Mouse (Mus musculus): ENCODE data around the gene Fibcd1.
A peak's percentile ranks its signal among the peaks of the same experiment; 100 is the strongest.

Gene Fibcd1

DNA sequence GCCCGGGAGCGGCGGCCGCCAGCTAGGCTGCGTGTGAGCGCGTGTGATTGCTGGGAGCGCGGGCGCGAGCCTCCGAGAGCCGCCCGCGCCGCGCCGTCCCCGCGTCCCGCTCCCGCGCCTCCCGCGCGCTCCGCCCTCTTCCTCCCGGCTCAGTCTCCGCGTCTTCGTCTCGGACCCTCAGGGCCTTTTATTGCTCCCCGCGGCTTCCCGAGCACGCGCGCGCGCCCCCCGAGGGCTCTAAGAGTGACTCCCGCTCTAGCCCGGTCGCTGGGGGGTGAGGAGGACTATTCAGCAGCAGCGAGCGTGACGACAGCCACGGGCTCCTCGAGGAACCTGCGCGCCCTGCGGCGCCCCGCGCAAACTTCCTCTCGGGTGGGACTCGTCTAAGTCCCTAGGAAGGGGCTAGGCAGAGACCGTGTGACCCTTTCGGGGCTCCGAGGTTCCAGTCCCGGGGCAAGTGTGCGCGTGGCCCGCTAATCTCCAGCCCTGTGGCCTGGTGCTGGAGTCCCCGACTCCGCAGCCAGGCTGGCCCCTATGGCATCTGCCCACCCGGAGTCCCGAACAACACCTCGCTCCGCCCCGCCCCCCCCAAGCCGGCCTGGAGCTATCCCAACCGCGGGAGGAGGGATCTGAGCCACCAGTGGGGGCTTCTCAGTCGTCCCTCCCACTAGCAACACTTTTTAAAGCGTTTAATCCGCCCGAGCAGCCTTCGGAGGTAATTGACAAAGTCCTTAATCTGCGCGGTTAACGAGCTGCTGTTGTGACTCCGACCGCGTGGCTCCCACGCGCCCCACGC is at the start of gene Fibcd1:
Gene Fibcd1, minus strand, starts transcription at position 110 of the 796 bp plus-strand sequence.
- no peak for DNase-seq (ENCODE audit: low spot score)

GRCm38 (mm10) chr2:31894221-31894870 is 48.5 kb upstream of the Fibcd1 start:
- no peak for DNase-seq (ENCODE audit: low spot score)

DNA sequence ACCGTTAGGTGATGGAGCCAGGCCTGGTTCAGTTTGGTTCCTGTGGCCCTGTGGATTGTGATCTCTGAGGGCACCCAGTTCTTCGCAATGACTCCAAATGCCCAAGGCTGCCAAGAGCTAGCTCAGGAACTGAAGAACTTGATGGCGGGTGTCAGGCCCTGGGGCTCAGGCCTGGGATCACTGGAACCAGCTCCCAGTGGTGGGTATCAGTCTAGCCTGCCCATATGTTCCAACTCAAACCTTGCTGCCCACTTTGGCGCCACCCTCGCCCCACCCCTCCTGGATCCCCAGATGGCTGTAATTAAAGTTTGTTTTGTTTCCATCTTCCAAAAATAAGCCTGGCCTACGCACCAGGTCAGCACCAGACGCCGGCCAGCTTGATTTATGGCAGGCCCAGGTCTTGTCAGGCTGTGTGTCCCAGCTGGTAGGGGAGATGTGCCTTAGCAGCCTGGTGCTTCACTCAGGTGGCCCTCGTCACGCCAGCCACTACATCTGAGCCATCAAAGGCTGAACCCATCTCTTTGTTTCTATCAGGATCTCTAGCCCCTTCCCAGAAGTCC is 47.4 kb upstream of the Fibcd1 start:
- no peak for DNase-seq (ENCODE audit: low spot score)

DNA sequence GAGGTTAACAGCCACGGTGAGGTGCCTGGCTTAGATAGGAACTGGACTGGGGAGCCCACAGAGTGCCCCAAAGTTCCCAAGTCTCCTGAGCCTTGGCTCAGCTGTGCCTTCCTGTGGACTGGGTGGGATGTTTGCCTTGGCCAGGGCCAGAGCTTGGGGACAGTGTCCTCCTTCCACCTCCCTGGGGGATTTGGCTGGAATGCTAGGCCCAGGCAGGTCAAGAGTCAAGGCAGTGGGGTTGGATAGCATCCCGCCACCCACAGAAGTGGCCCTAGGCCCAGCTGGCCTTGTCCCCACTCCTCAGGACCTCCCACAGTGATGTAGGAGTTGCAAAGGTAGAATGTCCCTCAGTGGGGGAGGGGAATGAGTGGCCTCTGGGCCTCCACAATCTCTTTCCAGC is 45.4 kb upstream of the Fibcd1 start:
- DNase-seq (ENCODE audit: low spot score), result no peak

- DNase-seq (ENCODE audit: low spot score), result no peak
Observed at GRCm38 (mm10) chr2:31888871-31889270, 43.1 kb upstream of the Fibcd1 start.

DNA sequence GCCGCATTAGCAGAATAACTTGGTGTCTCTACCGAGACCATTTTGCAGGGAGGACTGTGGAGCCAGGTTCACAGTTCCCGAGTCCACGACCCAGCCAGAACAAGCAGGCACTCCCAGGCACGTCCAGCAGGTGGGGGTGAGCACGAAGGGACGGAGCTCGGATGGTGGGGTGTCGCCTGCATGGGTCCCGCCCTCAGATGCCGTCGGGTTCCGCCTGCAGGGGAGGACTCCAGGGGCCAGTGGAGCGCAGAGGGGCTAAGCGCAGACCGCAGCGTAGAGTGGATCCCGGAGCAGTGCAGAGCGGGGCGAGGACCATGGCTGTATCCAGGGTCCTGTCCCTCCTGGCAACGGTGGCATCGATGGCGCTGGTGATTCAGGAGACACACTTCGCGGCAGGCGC is 41.2 kb upstream of the Fibcd1 start, which contains the start of gene Lamc3:
Gene Lamc3, plus strand, starts transcription at position 262 of the 400 bp plus-strand sequence.
- DNase-seq (ENCODE audit: low spot score), result no peak

DNA sequence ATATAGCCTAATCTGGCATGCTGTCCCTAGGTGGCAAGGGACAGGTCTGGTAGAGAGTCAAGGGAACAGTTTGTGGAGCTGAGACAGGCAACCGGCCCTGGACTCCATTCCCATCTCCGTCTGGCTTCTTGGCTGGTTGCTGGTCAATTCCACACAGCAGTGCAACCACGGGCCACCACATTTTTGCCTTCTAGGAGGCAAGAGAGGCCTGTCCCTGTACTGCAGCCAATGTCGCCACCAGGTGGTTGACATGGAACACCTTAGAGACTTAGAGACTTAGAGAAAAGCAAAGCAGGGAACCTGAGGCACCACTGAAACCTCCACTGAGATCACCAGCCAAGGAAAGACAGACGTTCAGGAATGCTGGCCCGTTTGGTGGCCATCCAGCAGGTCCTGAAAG is 39.0 kb upstream of the Fibcd1 start:
- peak; percentile 22 for DNase-seq (ENCODE audit: low spot score)

DNA sequence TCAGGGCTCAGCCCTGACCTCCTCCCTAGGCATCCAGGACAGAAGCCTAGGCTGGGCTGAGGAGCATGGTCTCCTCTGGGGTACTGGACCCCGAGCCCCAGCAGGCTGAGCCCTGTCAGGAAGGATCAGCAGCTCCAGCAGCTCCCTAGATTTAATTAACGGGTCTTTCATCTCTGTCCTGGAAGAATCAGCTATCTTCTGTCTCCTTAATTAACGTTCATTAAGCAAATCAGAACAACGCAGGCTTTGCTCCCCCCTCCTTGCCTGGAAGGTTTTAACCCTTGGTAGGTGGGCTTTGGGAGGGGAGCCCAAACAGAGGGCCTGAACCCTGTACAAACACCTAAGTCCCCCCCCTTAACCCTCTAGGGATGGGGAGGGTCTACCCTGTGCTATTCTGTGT is 37.3 kb upstream of the Fibcd1 start:
- no peak for DNase-seq (ENCODE audit: low spot score)

GRCm38 (mm10) chr2:31880868-31881267 is 35.1 kb upstream of the Fibcd1 start:
- DNase-seq (ENCODE audit: low spot score), result no peak

GRCm38 (mm10) chr2:31878610-31879009 is 32.8 kb upstream of the Fibcd1 start:
- DNase-seq (ENCODE audit: low spot score), result no peak

DNA sequence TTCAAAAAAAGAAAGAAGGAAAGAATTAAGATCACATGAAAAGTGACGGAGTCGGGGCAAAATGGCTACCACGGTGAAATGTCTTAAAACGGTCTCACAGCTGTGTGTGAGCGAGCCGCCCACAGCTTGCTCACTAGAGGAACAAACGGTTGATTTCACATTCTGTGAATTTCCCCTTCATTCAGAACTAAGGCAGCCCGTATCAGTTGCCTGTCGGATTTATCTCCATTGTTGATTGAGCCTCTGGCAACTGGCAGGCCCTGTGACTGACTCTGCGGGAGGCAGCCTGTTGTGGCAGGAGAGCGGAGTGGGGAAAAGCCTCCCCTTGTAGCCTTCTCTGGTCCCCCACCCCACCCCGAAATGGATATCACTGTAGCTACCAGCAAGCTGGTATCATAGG is 30.6 kb upstream of the Fibcd1 start:
- DNase-seq (ENCODE audit: low spot score), result no peak

DNA sequence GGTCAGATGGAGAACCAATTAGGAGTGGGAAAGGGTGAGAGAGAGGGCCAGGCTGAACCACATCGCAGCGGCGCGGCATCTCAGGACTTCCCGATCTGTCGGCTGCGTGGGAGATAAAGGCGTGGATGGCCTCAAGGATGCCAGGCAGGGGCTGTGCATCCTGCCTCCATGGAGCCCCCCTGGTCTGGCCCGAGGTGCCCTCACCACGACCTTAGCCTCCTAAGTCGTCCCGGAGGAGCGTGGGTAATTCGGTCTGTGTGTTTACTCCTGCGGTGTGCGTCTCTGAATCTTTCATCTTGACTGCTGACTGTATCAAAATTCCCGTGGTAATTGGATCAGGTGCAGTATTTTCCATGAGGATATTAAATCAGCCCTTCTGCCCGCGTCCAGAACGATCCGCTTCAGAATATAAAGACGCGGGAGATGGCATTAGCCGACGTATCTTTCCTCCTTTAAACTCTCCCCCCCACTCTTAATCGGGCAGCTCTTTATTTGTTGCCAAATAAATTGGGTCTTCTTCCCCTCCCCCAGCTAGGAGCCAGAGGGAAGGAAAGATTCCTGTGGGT is 28.6 kb upstream of the Fibcd1 start:
- no peak for DNase-seq (ENCODE audit: low spot score)

DNA sequence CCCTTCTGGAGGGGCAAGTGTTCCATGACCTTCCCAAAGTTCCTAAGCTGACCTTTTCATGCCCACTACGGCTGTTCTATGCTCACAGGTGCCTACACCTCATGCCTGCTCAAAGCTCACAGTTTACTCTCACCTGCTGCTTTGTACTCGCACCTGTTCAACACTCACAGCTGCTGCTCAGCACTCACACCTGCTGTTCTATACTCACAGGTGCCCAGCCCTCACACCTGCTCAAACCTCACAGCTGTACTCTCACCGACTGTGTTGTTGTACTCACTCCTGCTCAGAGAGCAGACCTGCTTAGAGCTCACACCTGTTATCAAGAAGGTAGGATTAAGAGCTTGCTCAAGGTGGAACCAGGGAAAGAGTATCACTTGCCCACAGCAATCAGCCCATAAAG is 24.9 kb upstream of the Fibcd1 start:
- DNase-seq (ENCODE audit: low spot score), result no peak

- DNase-seq (ENCODE audit: low spot score), result no peak
Observed at GRCm38 (mm10) chr2:31869692-31870091, 23.9 kb upstream of the Fibcd1 start.

GRCm38 (mm10) chr2:31868538-31869164 is 22.8 kb upstream of the Fibcd1 start:
- DNase-seq (ENCODE audit: low spot score), result no peak

DNA sequence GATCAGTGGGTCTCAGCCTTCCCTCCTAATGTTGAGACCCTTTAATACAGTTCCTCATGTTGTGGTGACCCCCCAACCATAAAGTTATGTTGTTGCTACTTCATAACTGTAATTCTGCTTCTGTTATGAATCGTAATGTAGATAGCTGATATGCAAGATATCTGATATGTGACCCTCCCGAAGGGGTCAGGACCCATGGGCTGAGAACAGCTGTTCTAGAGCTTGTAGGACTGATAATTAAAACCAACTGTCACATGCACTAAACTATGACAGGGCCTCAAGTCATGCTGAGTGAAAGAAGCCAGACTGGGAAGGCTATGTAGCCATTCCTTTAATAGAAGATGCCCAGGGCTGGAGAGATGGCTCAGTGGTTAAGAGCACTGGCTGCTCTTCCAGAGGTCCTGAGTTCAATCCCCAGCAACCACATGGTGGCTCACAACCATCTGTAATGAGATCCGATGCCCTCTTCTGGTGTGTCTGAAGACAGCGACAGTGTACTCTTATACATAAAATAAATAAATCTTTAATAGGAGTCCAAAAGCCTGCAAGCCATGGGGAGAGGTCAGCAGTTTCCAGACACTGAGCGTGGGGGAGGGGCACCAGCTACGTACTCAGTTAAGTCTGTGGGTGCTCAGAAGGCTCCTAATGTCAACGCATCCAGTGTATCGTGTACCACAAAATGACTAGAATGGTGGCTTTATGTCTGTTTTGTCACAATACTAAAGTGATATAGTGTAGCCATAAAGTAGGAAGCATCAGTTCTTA is 22.1 kb upstream of the Fibcd1 start:
- DNase-seq (ENCODE audit: low spot score), result no peak

DNA sequence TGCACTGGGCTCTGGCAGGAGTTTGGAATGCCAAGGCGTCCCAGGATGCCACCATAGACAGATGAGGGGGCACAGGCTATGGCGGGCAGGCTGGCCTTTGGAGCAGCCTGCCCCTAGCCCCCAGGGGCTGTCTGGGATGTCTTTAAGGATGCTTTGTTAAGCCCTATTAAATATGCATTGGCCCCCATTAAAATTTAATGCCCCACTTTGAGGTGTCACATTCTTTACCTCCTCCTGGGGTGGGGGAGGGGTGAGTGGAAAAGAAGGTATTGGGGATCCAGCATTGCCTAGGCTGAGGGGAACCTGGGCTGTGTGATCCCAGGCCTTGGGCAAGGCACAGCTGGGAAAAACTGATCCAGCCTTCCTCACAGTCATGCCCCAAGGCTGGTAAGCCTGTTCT is 20.0 kb upstream of the Fibcd1 start:
- DNase-seq (ENCODE audit: low spot score), result no peak

DNA sequence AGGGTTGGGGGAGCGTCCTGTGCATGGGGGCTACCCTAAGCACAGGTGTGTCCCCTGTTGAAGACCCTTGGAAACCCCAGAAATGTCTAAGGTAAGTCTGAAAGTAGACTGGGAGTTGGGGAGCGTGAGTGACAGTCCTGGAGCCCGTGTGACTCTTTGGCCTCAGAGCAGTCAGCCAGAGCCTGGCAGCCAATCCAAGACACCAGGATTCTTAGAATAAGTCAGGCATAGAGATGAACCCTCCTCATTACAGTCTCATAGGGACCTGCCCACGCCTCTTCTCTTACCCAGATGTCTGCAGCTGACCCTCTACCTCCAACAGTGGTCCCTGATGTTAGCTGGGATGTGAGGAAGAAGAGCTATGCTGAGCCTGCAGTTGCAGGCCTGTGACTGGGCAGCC is 19.5 kb upstream of the Fibcd1 start:
- no peak for DNase-seq (ENCODE audit: low spot score)

- no peak for DNase-seq (ENCODE audit: low spot score)
Observed at GRCm38 (mm10) chr2:31864891-31865290, 19.1 kb upstream of the Fibcd1 start.

DNA sequence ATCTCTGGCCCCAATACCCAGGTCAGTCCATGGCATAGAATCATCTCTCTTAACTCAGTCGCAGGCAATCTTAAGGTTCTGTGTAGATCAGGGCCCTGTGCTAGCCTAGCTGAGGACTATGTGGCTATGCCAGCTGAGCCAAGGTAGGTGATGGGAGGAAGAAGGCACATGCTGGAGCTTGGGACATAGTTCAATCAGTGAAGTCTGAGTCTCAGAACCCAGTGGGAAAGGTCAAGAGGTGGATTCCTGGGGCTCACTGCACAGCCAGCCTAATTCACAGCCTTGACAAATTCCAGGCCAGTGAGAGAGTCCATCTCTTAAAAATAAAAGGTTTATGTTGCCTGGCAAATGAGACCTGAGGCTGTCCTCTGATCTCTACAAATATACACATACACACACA is 18.0 kb upstream of the Fibcd1 start:
- DNase-seq (ENCODE audit: low spot score), result no peak

DNA sequence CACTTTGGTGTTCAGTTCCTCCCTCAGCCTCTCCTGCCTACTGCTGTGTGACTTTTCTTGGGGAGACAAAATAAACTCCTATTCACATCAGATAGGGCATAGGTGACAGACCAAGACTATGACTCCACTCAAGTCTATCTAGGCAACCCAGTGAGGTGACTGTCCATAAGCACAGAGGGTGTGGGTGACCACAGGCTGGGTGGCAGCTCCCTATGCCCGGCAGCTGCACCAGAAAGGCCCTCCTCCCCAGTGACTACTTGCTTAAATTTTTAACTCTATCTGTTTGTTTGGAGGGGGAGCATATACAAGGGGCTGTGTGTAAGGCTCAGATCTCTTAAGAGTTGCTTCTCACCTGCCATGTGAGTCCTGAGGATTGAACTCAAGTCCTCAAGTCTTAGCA is 17.1 kb upstream of the Fibcd1 start:
- no peak for DNase-seq (ENCODE audit: low spot score)

GRCm38 (mm10) chr2:31858500-31858899 is 12.7 kb upstream of the Fibcd1 start:
- no peak for DNase-seq (ENCODE audit: low spot score)

All from left cerebral cortex, adult 11 months (tissue).